ENCODE assay signal across 18 mouse cellular contexts in the genomic region with DNA sequence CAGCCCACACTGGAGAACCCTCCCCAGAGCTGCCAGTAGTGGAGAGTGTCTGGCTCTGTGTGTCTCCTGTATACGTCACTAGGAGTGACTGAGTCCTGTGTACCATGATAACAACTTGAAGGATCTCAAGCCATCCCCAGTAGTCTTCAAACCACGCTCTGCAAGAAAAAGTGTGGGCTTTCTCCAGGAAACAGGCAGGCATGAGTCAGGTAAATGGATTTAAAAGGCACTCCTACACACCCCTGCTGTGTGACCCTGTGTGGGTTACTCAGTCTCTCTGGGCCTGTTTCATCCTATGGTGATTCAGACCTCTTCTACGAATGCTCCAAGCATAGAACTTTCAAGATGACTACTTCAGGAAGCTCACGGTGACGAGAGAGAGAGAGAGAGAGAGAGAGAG.
A peak's percentile ranks its signal among the peaks of the same experiment; 100 is the strongest.
DNase-seq lines count a peak whose midpoint lies in the region.
"Had no signal": no experiment of that assay in that cellular context is flagged by ENCODE, and none has a peak within 500 bp of the region (broad histone marks: within the 10 kb centered on the region; RNA-seq: fewer than 3 reads in every experiment).

No protein-coding gene starts in this region.

- no peak overlapping the region for H3K4me3 ChIP-seq in heart, embryonic 10.5 days
- H3K4me3 ChIP-seq in embryonic facial prominence, embryonic 10.5 days, result no peak overlapping the region
- H3K4me3 ChIP-seq: heart, embryonic 15.5 days; hindbrain, embryonic 10.5 days had no signal

- no peak for DNase-seq in heart, embryonic 10.5 days (ENCODE audit: low spot score)
- DNase-seq in heart, postnatal 10 days, result no peak
- DNase-seq in right cerebral cortex, postnatal 36 days (ENCODE audit: low spot score in 2 of 2), result peak; percentile 29
- DNase-seq in right cerebral cortex, postnatal 25 days, result no peak
- no peak for DNase-seq in embryonic facial prominence, embryonic 10.5 days (ENCODE audit: low spot score)
- no peak for DNase-seq in thymus, postnatal 25 days
- no peak for DNase-seq in cerebellum, adult 11-12 months
- DNase-seq: adrenal gland, adult 8-10 months; adrenal gland, postnatal 36 days; cerebellum, adult 11 months; cerebellum, adult 9-10 months; cerebellum, postnatal 25 days; gastrocnemius, postnatal 36 days; heart, adult 11 months had no signal

- no peaks in the 10 kb centered on the region for H3K36me3 ChIP-seq in heart, embryonic 10.5 days
- no peaks in the 10 kb centered on the region for H3K36me3 ChIP-seq in embryonic facial prominence, embryonic 10.5 days (replicated peaks)
- H3K36me3 ChIP-seq: heart, embryonic 15.5 days; hindbrain, embryonic 10.5 days had no signal

- peaks cover 28% of the 10 kb centered on the region for H3K27me3 ChIP-seq in heart, embryonic 10.5 days (ENCODE audit: insufficient read depth, poor library complexity, severe bottlenecking)
- 0 out of 2 replicates have a peak, but pooled peaks cover 12% of the 10 kb centered on the region for H3K27me3 ChIP-seq in embryonic facial prominence, embryonic 10.5 days (replicated peaks; ENCODE audit: low read depth, poor library complexity, severe bottlenecking)
- H3K27me3 ChIP-seq: heart, embryonic 15.5 days; Patski had no signal

- WGBS in heart, embryonic 10.5 days, result 82% methylated on average over 5 of the region's 5 CpGs
- WGBS in embryonic facial prominence, embryonic 10.5 days, result 92% methylated on average over 5 of the region's 5 CpGs

- H3K4me1 ChIP-seq in heart, embryonic 10.5 days, result peaks cover 32% of the 10 kb centered on the region
- peaks cover 29% of the 10 kb centered on the region for H3K4me1 ChIP-seq in embryonic facial prominence, embryonic 10.5 days

- H3K27ac ChIP-seq in heart, embryonic 10.5 days, result 0 out of 2 replicates have a peak overlapping the region, but pooled peaks have one; percentile 37
- H3K27ac ChIP-seq in embryonic facial prominence, embryonic 10.5 days (replicated peaks), result 0 out of 2 replicates have a peak overlapping the region, but pooled peaks have one; percentile 14
- H3K27ac ChIP-seq: heart, embryonic 15.5 days; hindbrain, embryonic 14.5 days had no signal

- intact Hi-C loops in heart, postnatal 10 days (cut with DNase I), result no loop called here

- no peaks in the 10 kb centered on the region for H3K9me3 ChIP-seq in heart, embryonic 10.5 days
- no peaks in the 10 kb centered on the region for H3K9me3 ChIP-seq in embryonic facial prominence, embryonic 10.5 days
- H3K9me3 ChIP-seq: heart, embryonic 15.5 days; hindbrain, embryonic 10.5 days had no signal

Comparison
In these comparisons a context has a peak if more than half of its experiments do, and no peak if none do; other contexts are left out.
1. DNase-seq: peak in right cerebral cortex, postnatal 36 days (2 of 2); none in heart, embryonic 10.5 days (single experiment), heart, postnatal 10 days (0 of 2), right cerebral cortex, postnatal 25 days (single experiment), embryonic facial prominence, embryonic 10.5 days (single experiment), thymus, postnatal 25 days (single experiment) and cerebellum, adult 11-12 months (single experiment).